Mouse (Mus musculus) kidney, postnatal 14 days (tissue): ENCODE data around the gene Slc35c2.
A peak's percentile ranks its signal among the peaks of the same experiment; 100 is the strongest.

ENCODE experiments used
- DNase-seq: peaks from one replicate; pipeline ENCODE4 v3.0.0; 2022; ENCODE audit warnings: mixed read lengths

Gene Slc35c2

GRCm38 (mm10) chr2:165287202-165287984 lies at the start of gene Slc35c2:
Gene Slc35c2, minus strand, starts transcription at chr2:165287869.
- peak; percentile 94 for DNase-seq

- DNase-seq, result peak; percentile 84
These were observed 49.5 kb upstream of the Slc35c2 start for GRCm38 (mm10) chr2:165337191-165337590.

GRCm38 (mm10) chr2:165332610-165333210 lies 45.0 kb upstream of the Slc35c2 start:
- DNase-seq, result no peak

- no peak for DNase-seq
These were observed 42.0 kb upstream of the Slc35c2 start for GRCm38 (mm10) chr2:165329703-165330102.

GRCm38 (mm10) chr2:165328746-165329145 lies 41.1 kb upstream of the Slc35c2 start:
- no peak for DNase-seq

GRCm38 (mm10) chr2:165327386-165327785 lies 39.7 kb upstream of the Slc35c2 start:
- DNase-seq, result no peak

- peak; percentile 99 for DNase-seq
These were observed 38.9 kb upstream of the Slc35c2 start, which contains the start of gene Elmo2 for GRCm38 (mm10) chr2:165326304-165327190. Gene Elmo2, minus strand, starts transcription at chr2:165326479.

GRCm38 (mm10) chr2:165325521-165326303 lies 38.0 kb upstream of the Slc35c2 start:
- no peak for DNase-seq

- peak; percentile 53 for DNase-seq
These were observed 36.3 kb upstream of the Slc35c2 start for GRCm38 (mm10) chr2:165323928-165324327.

- no peak for DNase-seq
These were observed 35.8 kb upstream of the Slc35c2 start for GRCm38 (mm10) chr2:165323484-165323883.

GRCm38 (mm10) chr2:165321981-165322735 lies 34.5 kb upstream of the Slc35c2 start:
- no peak for DNase-seq

- no peak for DNase-seq
These were observed 33.8 kb upstream of the Slc35c2 start for GRCm38 (mm10) chr2:165321381-165321888.

- DNase-seq, result peak; percentile 64
These were observed 33.0 kb upstream of the Slc35c2 start for GRCm38 (mm10) chr2:165320531-165321150.

- no peak for DNase-seq
These were observed 31.8 kb upstream of the Slc35c2 start for GRCm38 (mm10) chr2:165319503-165319902.

GRCm38 (mm10) chr2:165318941-165319340 lies 31.3 kb upstream of the Slc35c2 start:
- no peak for DNase-seq

GRCm38 (mm10) chr2:165317621-165318263 lies 30.1 kb upstream of the Slc35c2 start:
- no peak for DNase-seq

GRCm38 (mm10) chr2:165316837-165317473 lies 29.3 kb upstream of the Slc35c2 start:
- DNase-seq, result peak; percentile 79

GRCm38 (mm10) chr2:165316204-165316603 lies 28.5 kb upstream of the Slc35c2 start:
- no peak for DNase-seq

- DNase-seq, result peak; percentile 43
These were observed 26.5 kb upstream of the Slc35c2 start for GRCm38 (mm10) chr2:165314197-165314596.

GRCm38 (mm10) chr2:165312381-165312780 lies 24.7 kb upstream of the Slc35c2 start:
- DNase-seq, result no peak
